Mouse (Mus musculus) stomach, postnatal 0 days (tissue): Measurements from ENCODE around the gene Trappc12. TPM values are rescaled to one million over a fixed set of nuclear protein-coding genes. Genes with fewer than 3 reads are reported as not detected.

Experiments used
- ATAC-seq: fragments of 200-750 bp; cut with Nextera tagmentation; 2 replicates; pipeline ENCODE4 v1.8.0; 2017; ENCODE audit not compliant: low FRiP score, low TSS enrichment
- DNase-seq: peaks from one replicate; pipeline ENCODE4 v3.0.0-alpha.2; 2016; ENCODE audit warnings: low spot score
- H3K27ac ChIP-seq: fragments of 300-500 bp; sonication (generic); replicated peaks from 2 replicates; pipeline ENCODE4 v1.5.1; 2014; ENCODE audit warnings: mild to moderate bottlenecking, control low read depth
- H3K27me3 ChIP-seq: fragments of 300-500 bp; sonication (generic); 2 replicates; pipeline ENCODE4 v1.6.1; 2014; ENCODE audit warnings: low read length; ENCODE audit not compliant: control insufficient read depth, insufficient read depth
- H3K36me3 ChIP-seq: fragments of 300-500 bp; sonication (generic); 2 replicates; pipeline ENCODE4 v1.6.1; 2014; ENCODE audit warnings: low read length, mixed read lengths; ENCODE audit not compliant: control insufficient read depth, insufficient read depth
- H3K4me1 ChIP-seq: fragments of 300-500 bp; sonication (generic); replicated peaks from 2 replicates; pipeline ENCODE4 v1.6.1; 2014; ENCODE audit warnings: antibody characterized with exemption; ENCODE audit not compliant: control insufficient read depth, insufficient read depth
- H3K4me2 ChIP-seq: fragments of 300-500 bp; sonication (generic); replicated peaks from 2 replicates; pipeline ENCODE4 v1.6.1; 2014; ENCODE audit warnings: low read depth, mild to moderate bottlenecking, control low read depth, moderate library complexity
- H3K4me3 ChIP-seq: fragments of 300-500 bp; sonication (generic); 2 replicates; pipeline ENCODE4 v1.5.1; 2014; ENCODE audit warnings: low read depth, low read length, control low read depth
- H3K9ac ChIP-seq: fragments of 300-500 bp; sonication (generic); 2 replicates; pipeline ENCODE4 v1.6.1; 2014; ENCODE audit warnings: mild to moderate bottlenecking, low read length, control low read depth, mixed read lengths
- H3K9me3 ChIP-seq: fragments of 300-500 bp; sonication (generic); 2 replicates; pipeline ENCODE4 v1.6.1; 2016; ENCODE audit warnings: low read length; ENCODE audit not compliant: control insufficient read depth
- CTCF ChIP-seq: IDR thresholded peaks from 2 replicates; pipeline ENCODE4 v1.5.1; 2016; ENCODE audit warnings: antibody characterized with exemption, low read depth, mild to moderate bottlenecking, moderate library complexity
- EP300 ChIP-seq: optimal IDR thresholded peaks from 2 replicates; pipeline ENCODE3; 2016; ENCODE audit warnings: antibody characterized with exemption
- WGBS: fragments of 180-500 bp; shearing (Covaris S2); extraction: QIAGEN DNeasy Blood & Tissue Kit; methylation state at CpG from one replicate; pipeline ENCODE4 v1.1.7; 2014; 5-methylcytosine and 5-hydroxymethylcytosine counted together
- polyA plus RNA-seq: library from polyadenylated mRNA; unstranded; fragments of >200 nt; fragmentation: Nextera tagmentation; extraction: Ambion mirVana; gene quantifications from 2 replicates; pipeline ENCODE4 v1.2.1, GENCODE M21; 2015

The Trappc12 gene
- polyA plus RNA-seq, 1 experiment from 2014 or later: 16.6 TPM

DNA sequence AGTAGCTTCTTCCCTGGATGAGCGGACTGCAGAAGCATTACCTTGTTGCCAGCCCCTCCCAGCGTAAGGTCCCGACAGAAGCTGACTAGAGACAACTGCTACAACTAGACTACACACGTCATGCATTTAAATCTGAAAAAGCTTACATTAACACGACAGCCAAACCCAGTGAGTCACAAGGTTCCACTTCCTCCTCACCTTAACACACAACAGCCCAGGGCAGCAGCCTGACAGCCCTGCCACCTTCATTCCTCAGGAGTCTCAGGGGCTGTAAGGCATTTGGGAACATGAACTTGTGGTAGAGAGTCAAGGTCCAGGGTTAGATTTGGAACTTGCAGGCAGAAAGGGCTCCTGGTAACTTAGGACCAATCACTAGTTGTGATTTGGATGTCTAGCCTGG is 23.2 kb downstream of the Trappc12 start:
- TF ChIP-seq EP300 (no peak), CTCF (no peak)
- Histone ChIP-seq H3K36me3 (peaks cover 8% of the 10 kb centered on the region), H3K27ac (no peak overlapping the region), H3K4me1 (no peaks in the 10 kb centered on the region), H3K4me2 (no peak overlapping the region), H3K4me3 (no peak overlapping the region), H3K9me3 (no peaks in the 10 kb centered on the region), H3K9ac (no peak overlapping the region), H3K27me3 (no peaks in the 10 kb centered on the region)
- no peak for DNase-seq
- ATAC-seq: no peak
- WGBS: 68% methylated on average over 5 of the region's 5 CpGs

DNA sequence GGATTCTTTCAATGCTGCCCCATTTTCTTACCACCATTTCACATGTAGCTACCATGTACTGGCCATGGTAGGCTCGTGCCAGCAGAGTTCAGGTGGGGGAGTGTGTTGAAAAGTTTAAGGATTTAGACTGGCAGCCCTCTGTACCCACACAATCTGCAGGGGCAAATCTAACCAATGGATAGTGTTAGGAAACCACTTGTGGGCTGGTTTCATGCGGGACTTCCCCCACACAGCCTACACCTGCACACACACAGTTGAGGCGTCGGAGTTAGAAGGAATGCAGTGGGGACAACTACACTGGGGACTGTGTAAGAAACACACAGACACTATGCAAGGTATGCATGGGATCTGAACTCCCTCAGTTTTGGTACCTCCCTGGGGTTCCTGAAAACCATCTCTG is 24.1 kb downstream of the Trappc12 start:
- Histone ChIP-seq H3K4me3 (no peak overlapping the region), H3K27me3 (no peaks in the 10 kb centered on the region), H3K36me3 (peaks cover 6% of the 10 kb centered on the region), H3K4me2 (no peak overlapping the region), H3K9ac (no peak overlapping the region), H3K27ac (no peak overlapping the region), H3K4me1 (no peaks in the 10 kb centered on the region), H3K9me3 (no peaks in the 10 kb centered on the region)
- ATAC-seq: no peak
- 95% methylated on average over 4 of the region's 4 CpGs for WGBS
- TF ChIP-seq EP300: no peak
- no peak for TF ChIP-seq CTCF
- no peak for DNase-seq

GRCm38 (mm10) chr12:28724366-28724765 is 25.9 kb downstream of the Trappc12 start:
- WGBS: 82% methylated on average over 3 of the region's 3 CpGs
- Histone ChIP-seq H3K27ac (no peak overlapping the region), H3K36me3 (peaks cover 14% of the 10 kb centered on the region), H3K4me2 (no peak overlapping the region), H3K4me3 (no peak overlapping the region), H3K4me1 (no peaks in the 10 kb centered on the region), H3K9me3 (no peaks in the 10 kb centered on the region), H3K9ac (no peak overlapping the region), H3K27me3 (no peaks in the 10 kb centered on the region)
- no peak for TF ChIP-seq CTCF
- ATAC-seq (no peak), DNase-seq (no peak)

DNA sequence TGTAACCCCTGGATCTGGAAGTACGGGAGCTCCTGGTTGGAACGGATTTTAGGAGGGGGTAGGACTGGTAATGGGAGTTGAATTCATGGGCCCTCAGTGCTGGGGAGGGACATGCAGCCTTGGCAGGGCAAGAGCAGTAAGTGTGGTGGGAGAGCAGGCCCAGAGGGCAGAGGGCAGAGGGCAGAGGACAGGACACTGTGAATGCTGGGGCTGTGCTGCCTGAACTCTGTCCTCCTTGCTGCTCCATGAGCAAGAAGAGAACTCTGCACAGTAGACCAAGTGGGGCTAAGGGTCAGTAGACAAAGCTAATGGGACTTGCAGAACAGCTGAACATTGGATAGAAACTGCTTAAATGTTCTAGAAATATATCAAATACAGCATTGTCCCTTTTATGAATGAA is 32.2 kb downstream of the Trappc12 start:
- DNase-seq (no peak), ATAC-seq (no peak)
- H3K27me3 ChIP-seq: no peaks in the 10 kb centered on the region
- H3K36me3 ChIP-seq: peaks cover 14% of the 10 kb centered on the region; the same call in 1 of the 2 replicates
- H3K9me3 ChIP-seq: no peaks in the 10 kb centered on the region
- no peak overlapping the region for H3K4me2 ChIP-seq
- TF ChIP-seq EP300 (no peak), CTCF (no peak)
- 94% methylated on average over 2 of the region's 2 CpGs for WGBS
- no peak overlapping the region for H3K4me3 ChIP-seq
- H3K9ac ChIP-seq: no peak overlapping the region
- H3K4me1 ChIP-seq: no peaks in the 10 kb centered on the region
- no peak overlapping the region for H3K27ac ChIP-seq

GRCm38 (mm10) chr12:28717066-28717465 is 33.2 kb downstream of the Trappc12 start:
- 87% methylated on average over 2 of the region's 2 CpGs for WGBS
- no peak overlapping the region for H3K4me2 ChIP-seq
- no peak overlapping the region for H3K27ac ChIP-seq
- peaks cover 12% of the 10 kb centered on the region; the same call in 1 of the 2 replicates for H3K36me3 ChIP-seq
- H3K9ac ChIP-seq: no peak overlapping the region
- H3K4me1 ChIP-seq: no peaks in the 10 kb centered on the region
- H3K4me3 ChIP-seq: no peak overlapping the region
- no peaks in the 10 kb centered on the region for H3K9me3 ChIP-seq
- DNase-seq: no peak
- ATAC-seq: no peak
- no peaks in the 10 kb centered on the region for H3K27me3 ChIP-seq
- no peak for TF ChIP-seq EP300
- TF ChIP-seq CTCF: no peak

DNA sequence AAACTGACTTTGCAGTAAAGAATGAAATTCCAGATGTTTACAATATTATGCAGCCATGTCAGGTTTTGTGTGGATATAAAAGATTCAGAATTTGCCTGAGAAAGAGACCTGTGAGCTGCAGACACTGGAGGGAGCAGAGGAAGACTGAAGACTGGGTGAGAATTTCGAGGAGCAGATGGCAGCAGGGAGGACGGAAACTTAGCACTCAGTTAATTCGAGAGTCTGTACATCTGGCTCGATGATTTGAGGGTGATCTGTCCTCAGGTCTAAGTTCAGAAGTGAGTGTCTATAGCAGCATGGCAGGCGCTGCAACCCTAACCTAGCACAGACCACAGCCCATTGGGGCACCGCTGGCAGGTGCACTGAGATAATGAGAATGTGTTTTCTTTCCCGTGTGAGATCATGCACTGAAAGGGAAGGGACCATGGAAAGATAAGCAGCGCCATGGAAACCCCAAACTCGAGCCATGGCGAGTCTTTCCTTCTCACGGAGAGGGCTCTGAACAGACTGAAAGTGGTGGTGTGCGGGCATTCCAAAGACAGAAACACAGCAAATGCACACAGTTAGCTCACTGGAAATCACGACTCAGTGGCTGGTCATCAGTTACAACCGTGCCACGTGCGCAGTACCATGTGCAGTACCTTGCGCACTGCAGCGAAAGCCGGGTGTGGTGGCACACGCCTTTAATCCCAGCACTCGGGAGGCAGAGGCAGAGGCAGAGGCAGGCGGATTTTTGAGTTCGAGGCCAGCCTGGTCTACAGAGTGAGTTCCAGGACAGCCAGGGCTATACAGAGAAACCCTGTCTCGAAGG is 35.2 kb downstream of the Trappc12 start:
- TF ChIP-seq EP300 (no peak), CTCF (no peak)
- no peak overlapping the region for H3K27ac ChIP-seq
- no peaks in the 10 kb centered on the region for H3K9me3 ChIP-seq
- WGBS: 80% methylated on average over 24 of the region's 24 CpGs
- peaks cover 2% of the 10 kb centered on the region; the same call in 1 of the 2 replicates for H3K36me3 ChIP-seq
- H3K4me1 ChIP-seq: no peaks in the 10 kb centered on the region
- no peak overlapping the region for H3K4me3 ChIP-seq
- no peak overlapping the region for H3K9ac ChIP-seq
- no peak for DNase-seq
- no peak overlapping the region for H3K4me2 ChIP-seq
- ATAC-seq: no peak
- H3K27me3 ChIP-seq: no peaks in the 10 kb centered on the region
